Mouse (Mus musculus) lung, postnatal 0 days (tissue): ENCODE data around the gene Gm20765.
"Not testable (repeated sequence)": the region's sequence is repeated elsewhere in the genome, so short reads cannot be mapped to it uniquely, and the experiment has no call there.

ENCODE experiments used
- CTCF ChIP-seq: IDR thresholded peaks from 2 replicates; pipeline ENCODE4 v1.5.1; 2016; ENCODE audit warnings: antibody characterized with exemption, mild to moderate bottlenecking
- EP300 ChIP-seq: IDR thresholded peaks from 2 replicates; pipeline ENCODE4 v1.6.1; 2016; ENCODE audit warnings: antibody characterized with exemption, mild to moderate bottlenecking, control low read depth

- not testable (repeated sequence) for TF ChIP-seq CTCF, EP300
These were observed at the start of gene Gm20765 for GRCm38 (mm10) chr10:104185233-104185632.
